Mouse (Mus musculus): ENCODE results near the gene Sh3pxd2a.

Gene Sh3pxd2a

GRCm38 (mm10) chr19:47315091-47315916 lies 148.9 kb downstream of the Sh3pxd2a start:
- DNase-seq (ENCODE audit: low spot score in 2 of 2) = no peak

- DNase-seq (ENCODE audit: low spot score in 2 of 2) = no peak
Measured at GRCm38 (mm10) chr19:47314076-47314941, 149.9 kb downstream of the Sh3pxd2a start.

GRCm38 (mm10) chr19:47313387-47314075 lies 150.7 kb downstream of the Sh3pxd2a start:
- peak in 1 of 2 experiments; percentile 62 for DNase-seq (ENCODE audit: low spot score in 2 of 2)

- no peak for DNase-seq (ENCODE audit: low spot score in 2 of 2)
Measured at GRCm38 (mm10) chr19:47311162-47311561, 153.0 kb downstream of the Sh3pxd2a start.

GRCm38 (mm10) chr19:47309824-47310223 lies 154.4 kb downstream of the Sh3pxd2a start:
- DNase-seq (ENCODE audit: low spot score in 2 of 2) = no peak

GRCm38 (mm10) chr19:47306917-47307315 lies 157.3 kb downstream of the Sh3pxd2a start:
- DNase-seq (ENCODE audit: low spot score in 2 of 2) = no peak

- DNase-seq (ENCODE audit: low spot score in 2 of 2) = no peak
Measured at GRCm38 (mm10) chr19:47306128-47306916, 157.9 kb downstream of the Sh3pxd2a start.

GRCm38 (mm10) chr19:47305401-47305800 lies 158.8 kb downstream of the Sh3pxd2a start:
- no peak for DNase-seq (ENCODE audit: low spot score in 2 of 2)

- no peak for DNase-seq (ENCODE audit: low spot score in 2 of 2)
Measured at GRCm38 (mm10) chr19:47304170-47304745, 159.9 kb downstream of the Sh3pxd2a start.

GRCm38 (mm10) chr19:47303128-47303527 lies 161.1 kb downstream of the Sh3pxd2a start:
- DNase-seq (ENCODE audit: low spot score in 2 of 2) = no peak

GRCm38 (mm10) chr19:47302191-47302852 lies 161.9 kb downstream of the Sh3pxd2a start:
- peak in 1 of 2 experiments; percentile 28 for DNase-seq (ENCODE audit: low spot score in 2 of 2)

GRCm38 (mm10) chr19:47301303-47302190 lies 162.7 kb downstream of the Sh3pxd2a start:
- DNase-seq (ENCODE audit: low spot score in 2 of 2) = peak in 1 of 2 experiments; percentile 35

GRCm38 (mm10) chr19:47298100-47298499 lies 166.1 kb downstream of the Sh3pxd2a start:
- no peak for DNase-seq (ENCODE audit: low spot score in 2 of 2)

- DNase-seq (ENCODE audit: low spot score in 2 of 2) = peak in 1 of 2 experiments; percentile 49
Measured at GRCm38 (mm10) chr19:47292451-47292951, 171.7 kb downstream of the Sh3pxd2a start.

- no peak for DNase-seq (ENCODE audit: low spot score in 2 of 2)
Measured at GRCm38 (mm10) chr19:47291307-47292080, 172.7 kb downstream of the Sh3pxd2a start.

- DNase-seq (ENCODE audit: low spot score in 2 of 2) = no peak
Measured at GRCm38 (mm10) chr19:47286886-47287450, 177.2 kb downstream of the Sh3pxd2a start.

GRCm38 (mm10) chr19:47285581-47285980 lies 178.6 kb downstream of the Sh3pxd2a start:
- DNase-seq (ENCODE audit: low spot score in 2 of 2) = no peak

All from cerebellum, postnatal 4 days (tissue).